In the genomic region with DNA sequence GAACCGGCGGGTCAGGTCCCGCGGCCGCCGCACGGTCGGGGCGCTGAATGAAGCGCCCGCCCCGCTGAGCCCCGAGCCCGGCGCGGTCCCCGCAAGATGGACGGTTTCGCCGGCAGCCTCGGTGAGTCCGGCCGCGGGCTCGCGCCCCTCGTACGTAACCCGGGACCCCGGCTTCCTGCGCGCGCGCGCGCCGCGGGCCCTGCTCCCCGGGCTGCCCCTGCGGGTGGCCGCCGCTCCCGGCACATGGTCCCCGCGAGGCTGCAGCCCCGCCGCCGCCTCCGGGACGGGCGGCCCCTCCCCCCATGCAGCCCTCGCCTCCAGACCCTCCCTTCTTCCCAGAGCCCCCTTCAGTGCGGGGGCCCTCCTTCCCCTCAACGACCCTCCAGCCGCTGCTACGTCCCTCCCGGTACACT, we compare ENCODE assay signal across 8 mouse cellular contexts. TPM values are rescaled to one million over a fixed set of nuclear protein-coding genes. Genes with fewer than 3 reads are reported as not detected.
A peak's percentile ranks its signal among the peaks of the same experiment; 100 is the strongest.
DNase-seq lines count a peak whose midpoint lies in the region; ATAC-seq and TF ChIP-seq lines count a peak whose summit lies in the region.

No protein-coding gene starts in this region.

- 0% methylated on average over 5 of the region's 57 CpGs for WGBS in midbrain, embryonic 13.5 days

- peak overlapping the region; percentile 91 for H3K9ac ChIP-seq in midbrain, embryonic 13.5 days (replicated peaks)

- peak overlapping the region; percentile 88 for H3K4me3 ChIP-seq in E14TG2a.4 (replicated peaks; ENCODE audit: low read length)
- peak overlapping the region; percentile 77 for H3K4me3 ChIP-seq in cortical plate, adult 2 months (ENCODE audit: insufficient read depth, low read length)
- H3K4me3 ChIP-seq in midbrain, embryonic 13.5 days (replicated peaks): peak overlapping the region; percentile 84

- no peak for TF ChIP-seq CTCF in E14TG2a.4 (conservative IDR thresholded peaks at IDR 0.05; ENCODE audit: low read length)
- TF ChIP-seq CTCF in cortical plate, adult 2 months (IDR thresholded peaks at IDR 0.05; ENCODE audit: extremely low read depth, insufficient read depth, low read length): no peak

- 0 out of 2 replicates have a peak overlapping the region, but pooled peaks have one; percentile 57 for H3K27ac ChIP-seq in cortical plate, adult 2 months (ENCODE audit: insufficient read depth, low read length)
- H3K27ac ChIP-seq in midbrain, embryonic 13.5 days: peak overlapping the region; percentile 90

- DNase-seq in gastrocnemius, postnatal 14 days: peak; percentile 45
- DNase-seq in gastrocnemius, postnatal 25 days: no peak
- DNase-seq in urinary bladder, postnatal 14 days (ENCODE audit: low spot score): no peak
- no peak for DNase-seq in layer of hippocampus, adult 9-10 months (ENCODE audit: low spot score)

- ATAC-seq in inflammation-experienced regulatory T-cells, adult 6 months: peak; percentile 10
- peak; percentile 83 for ATAC-seq in midbrain, embryonic 13.5 days

- H3K4me2 ChIP-seq in midbrain, embryonic 13.5 days (replicated peaks): peak overlapping the region; percentile 79

- intact Hi-C loops in gastrocnemius, postnatal 14 days (cut with DNase I; ENCODE audit: low total_unique reads): no loop called here

- no peaks in the 10 kb centered on the region for H3K36me3 ChIP-seq in E14TG2a.4 (ENCODE audit: insufficient read depth, low read length)
- no peaks in the 10 kb centered on the region for H3K36me3 ChIP-seq in midbrain, embryonic 13.5 days

- H3K27me3 ChIP-seq in E14TG2a.4 (ENCODE audit: insufficient read depth, low read length): no peaks in the 10 kb centered on the region; the same call in 1 of the 2 replicates
- no peaks in the 10 kb centered on the region for H3K27me3 ChIP-seq in midbrain, embryonic 13.5 days

- TF ChIP-seq POLR2A in cortical plate, adult 2 months (IDR thresholded peaks at IDR 0.05; ENCODE audit: extremely low read depth, insufficient read depth, low read length): no peak

- H3K9me3 ChIP-seq in E14TG2a.4 (ENCODE audit: low read length): no peaks in the 10 kb centered on the region
- no peaks in the 10 kb centered on the region for H3K9me3 ChIP-seq in midbrain, embryonic 13.5 days

- H3K4me1 ChIP-seq in E14TG2a.4 (replicated peaks; ENCODE audit: low read depth, low read length): peaks cover 41% of the 10 kb centered on the region
- H3K4me1 ChIP-seq in cortical plate, adult 2 months (ENCODE audit: control insufficient read depth, insufficient read depth, low read length): no peaks in the 10 kb centered on the region
- H3K4me1 ChIP-seq in midbrain, embryonic 13.5 days (replicated peaks): peaks cover 26% of the 10 kb centered on the region

RNA-seq across cellular contexts. Expression of a gene that starts 0.4 kb away (rescaled TPM):
- 1 to 10 TPM; 3.3 to 4.4 TPM for total RNA-seq in gastrocnemius, postnatal 14 days (2021)
- total RNA-seq in gastrocnemius, postnatal 25 days (2021): 1 to 10 TPM; 2.0 to 2.5 TPM
- 22.1 and 23.7 TPM in 2 replicates for polyA plus RNA-seq in cortical plate, adult 2 months (2012; rRNA removed)
- 10 to 100 TPM; 13.1 to 20.9 (median 19.4) TPM for polyA plus RNA-seq in inflammation-experienced regulatory T-cells, adult 6 months (2017; shearing (Covaris generic))
- 29.2 and 35.1 TPM in 2 replicates for polyA plus RNA-seq in midbrain, embryonic 13.5 days (2015; fragmentation: Nextera tagmentation; extraction: Ambion mirVana)
